Mouse (Mus musculus) retina, postnatal 7 days (tissue): ENCODE measurements around the gene Taok1.
"Not testable (repeated sequence)": the region's sequence is repeated elsewhere in the genome, so short reads cannot be mapped to it uniquely, and the experiment has no call there.

Source experiments
- DNase-seq: peaks from one replicate; pipeline ENCODE4 v3.0.0-alpha.2; 2012; ENCODE audit warnings: low read depth, low spot score

Gene Taok1

GRCm38 (mm10) chr11:77607538-77608455 is at the start of gene Taok1:
Gene Taok1, minus strand, starts transcription at chr11:77607815.
- peak; percentile 95 for DNase-seq

DNA sequence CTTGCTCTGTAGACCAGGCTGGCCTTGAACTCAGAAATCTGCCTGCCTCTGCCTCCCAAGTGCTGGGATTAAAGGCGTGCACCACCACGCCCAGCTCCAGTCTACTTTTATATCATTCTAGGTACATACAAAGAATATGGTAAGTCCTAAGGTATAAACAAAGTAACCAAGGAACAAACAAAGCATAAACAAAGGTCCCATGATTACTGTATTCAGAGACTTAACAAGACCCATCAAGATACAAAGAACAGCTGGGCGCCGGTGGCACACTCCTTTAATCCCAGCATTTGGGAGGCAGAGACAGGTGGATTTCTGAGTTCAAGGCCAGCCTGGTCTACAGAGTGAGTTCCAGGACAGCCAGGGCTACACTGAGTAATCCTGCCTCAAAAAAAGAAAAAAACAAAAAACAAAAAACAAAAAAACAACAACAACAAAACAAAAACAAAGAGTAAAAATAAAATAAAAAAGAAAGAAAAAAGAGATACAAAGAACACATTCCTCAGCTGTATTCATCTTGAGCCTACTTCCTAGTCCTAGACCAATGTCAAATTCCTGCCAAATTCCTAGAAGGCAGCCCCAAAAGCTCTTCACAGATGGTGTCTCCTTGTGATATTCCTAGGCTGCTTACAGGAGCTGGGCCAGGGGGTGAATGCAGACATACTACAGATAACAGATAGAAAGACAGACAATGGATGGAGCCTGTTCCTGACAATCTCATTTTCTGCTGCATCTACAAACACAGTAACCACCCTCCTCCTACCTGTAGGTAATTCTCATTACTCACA is 46.0 kb upstream of the Taok1 start:
- DNase-seq = not testable (repeated sequence)

- DNase-seq = no peak
These were observed 44.9 kb upstream of the Taok1 start for GRCm38 (mm10) chr11:77652484-77652883.

GRCm38 (mm10) chr11:77648878-77649277 is 41.3 kb upstream of the Taok1 start:
- no peak for DNase-seq

GRCm38 (mm10) chr11:77645481-77645880 is 37.9 kb upstream of the Taok1 start:
- no peak for DNase-seq

GRCm38 (mm10) chr11:77641390-77641789 is 33.8 kb upstream of the Taok1 start:
- no peak for DNase-seq

GRCm38 (mm10) chr11:77630257-77630670 is 22.6 kb upstream of the Taok1 start:
- DNase-seq = peak; percentile 63

- peak; percentile 33 for DNase-seq
These were observed 21.9 kb upstream of the Taok1 start for GRCm38 (mm10) chr11:77629476-77629875.

DNA sequence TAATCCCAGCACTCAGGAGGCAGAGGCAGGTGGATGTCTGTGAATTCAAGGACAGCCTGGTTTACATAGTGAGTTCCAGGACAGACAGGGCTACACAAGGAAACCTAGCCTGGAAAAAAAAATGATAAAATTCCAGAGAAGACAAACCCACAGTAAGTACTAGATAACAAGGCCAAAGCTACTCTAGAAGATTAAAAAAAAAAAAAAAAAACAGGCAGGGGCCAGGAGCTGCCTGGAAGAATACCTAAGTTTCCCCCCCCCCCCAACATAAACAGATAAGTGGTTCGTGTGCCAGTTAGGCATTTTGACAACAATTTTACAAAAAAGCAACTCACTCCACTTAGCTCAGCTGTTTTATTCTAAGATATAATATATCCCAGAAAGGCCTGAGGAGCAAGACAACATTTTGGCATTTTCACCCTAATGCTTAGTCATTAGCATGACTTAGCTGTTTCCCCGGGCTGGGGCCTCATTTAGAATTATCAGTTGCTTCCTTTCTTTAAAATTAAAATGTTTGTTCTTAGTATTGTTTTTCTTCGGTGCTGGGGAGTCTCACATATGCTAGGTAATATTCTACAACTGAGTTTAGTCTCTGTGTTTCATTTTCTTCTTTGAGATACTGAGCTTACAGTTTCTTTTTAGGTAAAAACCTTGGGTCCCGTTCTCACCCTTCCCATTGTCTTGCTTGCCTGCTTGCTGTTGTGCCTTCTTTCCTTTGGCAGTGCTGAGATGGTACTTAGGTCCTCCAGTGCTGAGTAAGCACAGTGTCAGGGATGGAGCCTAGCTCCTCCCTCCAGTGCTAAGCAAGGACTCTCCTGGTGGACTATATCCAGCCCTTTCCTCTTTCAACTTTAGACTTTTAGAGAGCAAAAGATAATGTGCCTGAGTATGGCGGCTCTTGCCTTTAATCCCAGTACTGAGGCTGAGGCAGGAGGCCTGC is 19.3 kb upstream of the Taok1 start:
- no peak for DNase-seq

DNA sequence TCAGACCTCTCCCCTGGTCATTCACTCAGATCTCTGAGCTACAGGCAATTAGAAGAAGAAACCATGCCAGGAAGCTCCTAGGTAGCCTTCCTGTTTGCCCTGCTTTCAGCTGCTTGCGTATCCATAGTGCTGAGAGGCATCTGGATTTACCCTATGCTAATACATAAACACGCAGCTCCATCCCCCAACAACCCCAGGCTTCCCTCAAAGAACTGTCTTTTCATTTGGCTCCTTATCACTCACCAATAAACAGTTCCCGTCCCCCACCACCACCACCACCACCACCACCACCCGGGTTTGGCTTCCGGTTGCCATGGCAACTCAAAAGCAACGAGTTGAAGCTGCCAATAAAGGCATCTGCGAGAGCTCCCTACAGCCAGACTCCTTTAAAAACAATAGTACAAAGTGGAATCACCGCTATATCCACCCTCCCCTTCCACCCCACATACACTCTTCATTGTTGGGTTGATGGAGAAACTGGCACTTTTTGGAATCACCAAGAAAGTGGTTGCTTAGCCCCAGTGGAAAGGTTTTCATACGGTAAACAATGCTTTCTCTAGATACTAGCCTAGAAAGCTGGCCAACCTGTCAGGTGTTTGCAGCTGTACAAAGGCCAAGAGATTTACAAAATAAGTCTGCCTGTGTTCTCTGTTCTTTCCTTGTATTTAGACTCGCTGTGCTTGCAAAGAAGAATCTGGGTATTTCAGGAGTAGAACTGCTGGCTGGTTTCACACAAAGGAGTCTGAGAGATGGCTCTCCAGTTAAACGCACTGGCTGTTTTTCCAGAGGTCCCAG is 17.6 kb upstream of the Taok1 start:
- DNase-seq = no peak

DNA sequence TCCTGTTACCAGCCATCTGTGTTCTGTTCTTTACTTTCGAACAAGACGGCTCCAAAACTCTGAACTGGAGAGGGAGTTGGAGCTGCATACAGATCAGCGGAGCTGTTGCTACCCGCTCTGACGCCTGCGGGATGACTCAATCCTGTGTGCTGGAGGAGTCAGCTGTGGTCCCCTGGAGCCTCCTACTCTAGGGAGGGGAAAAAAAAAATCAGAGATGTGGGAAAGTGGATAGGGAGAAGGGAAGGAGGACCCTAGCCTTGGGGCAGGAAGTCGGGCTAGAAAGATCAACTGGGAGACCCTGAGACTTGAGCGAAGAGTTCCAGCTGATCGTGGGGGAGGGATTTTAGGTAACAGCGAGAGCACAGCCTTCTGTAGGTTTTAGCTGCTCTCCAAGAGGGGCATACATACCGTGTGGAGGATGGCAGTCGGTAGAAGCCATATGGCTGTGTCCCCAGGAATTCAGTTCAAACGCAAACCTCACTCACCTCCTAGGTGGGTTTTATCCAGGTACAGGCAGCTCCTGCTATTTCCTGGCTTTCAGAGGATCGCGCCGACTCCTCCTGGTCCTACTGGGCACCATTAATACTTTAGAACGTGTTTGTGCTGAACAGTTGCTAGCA is 16.9 kb upstream of the Taok1 start:
- DNase-seq = no peak

DNA sequence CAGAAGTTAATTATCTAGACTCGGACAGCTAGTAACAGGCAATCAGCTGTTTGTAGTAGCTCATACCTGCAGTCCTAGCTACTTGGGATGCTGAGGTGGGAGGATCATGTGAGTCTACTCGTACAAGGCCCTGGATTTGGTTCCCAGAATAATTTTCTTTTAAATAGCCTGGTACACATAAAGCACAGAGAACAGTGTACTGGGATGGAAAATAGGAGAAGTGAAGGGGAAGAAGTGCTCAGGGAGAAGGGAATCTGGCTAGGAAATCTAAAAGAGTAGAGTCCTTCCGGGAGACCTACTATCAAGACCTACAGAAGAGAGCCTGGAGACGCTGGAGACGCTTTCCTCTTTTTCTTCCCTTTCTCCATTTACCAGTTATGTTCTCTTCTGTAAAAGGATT is 16.4 kb upstream of the Taok1 start:
- no peak for DNase-seq

GRCm38 (mm10) chr11:77621902-77622535 is 14.4 kb upstream of the Taok1 start:
- DNase-seq = no peak

DNA sequence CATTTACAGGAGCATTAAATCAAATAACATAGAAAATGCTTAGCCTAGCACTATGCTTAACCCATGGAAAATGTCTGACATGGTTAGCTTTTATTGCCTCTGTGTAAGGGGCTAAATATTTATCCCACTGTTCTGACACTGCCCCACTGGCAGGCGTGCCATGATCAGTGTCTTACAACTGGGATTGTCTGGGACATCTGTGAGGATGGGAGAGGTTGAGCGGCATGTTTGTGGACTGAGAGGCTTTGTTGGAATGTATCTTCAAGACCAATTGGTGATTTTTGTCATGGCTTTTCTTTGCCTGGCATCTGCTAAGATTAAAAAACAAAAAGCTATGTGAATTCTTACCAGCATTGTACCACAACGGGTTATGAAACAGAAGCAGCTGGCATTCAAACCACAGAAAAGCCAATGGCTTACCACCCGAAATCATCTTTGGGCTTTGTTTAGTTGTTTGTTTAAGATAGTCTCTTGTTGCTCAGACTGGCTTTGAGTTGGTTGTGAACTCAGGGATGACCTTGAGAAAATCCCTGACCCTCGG is 7.5 kb upstream of the Taok1 start:
- DNase-seq = no peak

GRCm38 (mm10) chr11:77606835-77607537 is 629 bp downstream of the Taok1 start:
- no peak for DNase-seq

GRCm38 (mm10) chr11:77606469-77606834 is 1.2 kb downstream of the Taok1 start:
- DNase-seq = no peak

GRCm38 (mm10) chr11:77597266-77597665 is 10.3 kb downstream of the Taok1 start:
- no peak for DNase-seq

- no peak for DNase-seq
These were observed 16.2 kb downstream of the Taok1 start for GRCm38 (mm10) chr11:77591388-77591787.

DNA sequence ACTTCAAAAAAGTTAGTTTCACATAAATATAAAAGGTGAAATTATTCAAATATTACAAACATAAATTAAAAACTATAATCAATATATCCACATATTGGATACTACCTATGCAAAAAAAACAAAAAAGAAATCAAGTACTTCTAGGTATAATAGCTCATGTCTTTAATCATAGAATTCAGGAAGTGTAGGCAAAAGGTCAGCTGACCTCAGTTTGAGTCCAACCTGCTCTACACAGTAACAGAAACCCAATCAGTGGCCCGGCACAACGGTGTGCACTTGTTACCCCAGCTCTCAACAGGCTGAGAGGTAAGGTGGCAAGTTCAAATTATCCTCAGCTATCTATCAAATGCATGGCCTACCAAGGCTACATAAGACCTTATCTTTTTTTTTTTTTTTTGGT is 16.8 kb downstream of the Taok1 start:
- DNase-seq = no peak
